Mouse (Mus musculus) ES-E14 (cell line): ENCODE results near the gene Plscr3. TPM values are rescaled to one million over a fixed set of nuclear protein-coding genes. Genes with fewer than 3 reads are reported as not detected.

ENCODE experiments used
- DNase-seq: peaks from one replicate; pipeline ENCODE4 v3.0.0-alpha.2; 2013; ENCODE audit warnings: low read depth, low spot score
- H3K27ac ChIP-seq: 2 replicates; pipeline ENCODE4 v1.5.1; 2012; ENCODE audit warnings: low read depth, mild to moderate bottlenecking, low read length, moderate library complexity, mixed read lengths; ENCODE audit not compliant: poor library complexity, insufficient read depth, severe bottlenecking
- H3K36me3 ChIP-seq: 2 replicates; pipeline ENCODE4 v1.6.1; 2012; ENCODE audit warnings: mild to moderate bottlenecking, low read length, moderate library complexity, mixed read lengths; ENCODE audit not compliant: control insufficient read depth, poor library complexity, insufficient read depth, severe bottlenecking
- H3K4me1 ChIP-seq, 2 experiments: fragments of 150-350 bp in 1 of 2; sonication (generic) in 1 of 2; 2 replicates each; pipeline ENCODE4 v1.6.1; 2012; ENCODE audit warnings: low read length in 2 of 2, mild to moderate bottlenecking in 1 of 2, mixed read lengths in 1 of 2; ENCODE audit not compliant: control insufficient read depth in 2 of 2, insufficient read depth in 2 of 2, poor library complexity in 1 of 2
- H3K4me3 ChIP-seq, 2 experiments: fragments of 150-350 bp in 1 of 2; sonication (generic) in 1 of 2; 2 replicates each; pipeline ENCODE4 v1.5.1; 2012; ENCODE audit warnings: low read length in 2 of 2, low read depth in 1 of 2, mild to moderate bottlenecking in 1 of 2, mixed read lengths in 1 of 2; ENCODE audit not compliant: insufficient read depth in 1 of 2, poor library complexity in 1 of 2, severe bottlenecking in 1 of 2
- H3K9ac ChIP-seq: 2 replicates; pipeline ENCODE4 v1.6.1; 2012; ENCODE audit warnings: low read depth, mild to moderate bottlenecking, low read length, mixed read lengths; ENCODE audit not compliant: poor library complexity, insufficient read depth, severe bottlenecking
- H3K9me3 ChIP-seq: fragments of 150-350 bp; sonication (generic); 2 replicates; pipeline ENCODE4 v1.6.1; 2012; ENCODE audit warnings: low read depth, mild to moderate bottlenecking, low read length; ENCODE audit not compliant: control insufficient read depth, insufficient read depth
- CHD2 ChIP-seq: IDR thresholded peaks from 2 replicates; pipeline ENCODE4 v1.6.1; 2014; ENCODE audit warnings: mild to moderate bottlenecking, low read depth, low read length, inconsistent platforms
- HCFC1 ChIP-seq: IDR thresholded peaks from 2 replicates; pipeline ENCODE4 v1.6.1; 2012; ENCODE audit warnings: low read length, inconsistent platforms, borderline replicate concordance; ENCODE audit not compliant: insufficient read depth
- MAFK ChIP-seq: IDR thresholded peaks from 2 replicates; pipeline ENCODE4 v1.6.1; 2014; ENCODE audit warnings: mild to moderate bottlenecking, low read depth, low read length, inconsistent platforms; ENCODE audit not compliant: insufficient read depth
- ZC3H11A ChIP-seq: IDR thresholded peaks from 2 replicates; pipeline ENCODE4 v1.6.1; 2012; ENCODE audit warnings: low read depth, mild to moderate bottlenecking, inconsistent platforms, low read length, borderline replicate concordance
- ZNF384 ChIP-seq: IDR thresholded peaks from 2 replicates; pipeline ENCODE4 v1.6.1; 2012; ENCODE audit warnings: low read depth, low read length, inconsistent platforms
- in situ Hi-C, 2 experiments: fragments of 600-800 bp; cut with MboI; formaldehyde crosslinking; loops; one replicate each; pipeline ENCODE4 v1.15.1; 2025; ENCODE audit warnings: low sequenced_read_pairs in 2 of 2, inconsistent platforms in 1 of 2; ENCODE audit not compliant: unreplicated experiment in 2 of 2
- total RNA-seq: library from RNA; depleted of rRNA; stranded (reverse); fragments of 300-350 nt; gene quantifications from 2 replicates; pipeline ENCODE4 v1.2.3, GENCODE M21; 2012

The Plscr3 gene
- total RNA-seq, 1 experiment: 7.2 TPM

DNA sequence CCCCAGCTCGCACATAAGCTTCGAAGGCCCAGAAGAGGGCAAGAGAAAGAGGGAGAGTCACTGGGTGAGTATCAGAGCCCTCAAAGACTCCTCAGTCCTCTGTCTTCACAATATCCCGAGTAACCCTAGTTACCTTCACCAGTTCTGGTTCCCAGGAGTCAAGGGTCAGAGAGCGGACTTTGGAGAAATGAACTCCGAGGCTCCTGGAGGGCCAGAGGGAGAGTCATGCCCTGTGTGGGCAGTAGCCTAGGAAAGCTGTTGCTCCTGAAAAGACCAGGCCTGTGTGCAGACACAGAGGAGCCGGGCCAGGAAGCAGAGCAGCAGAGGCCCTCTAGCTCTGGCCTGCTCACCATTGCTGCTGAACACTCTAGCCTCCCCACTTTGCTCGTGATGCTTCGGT, 38.5 kb downstream of the Plscr3 start:
- H3K9me3 ChIP-seq: no peaks in the 10 kb centered on the region
- TF ChIP-seq CHD2: no peak
- no peak for TF ChIP-seq HCFC1
- TF ChIP-seq ZNF384: no peak
- no peak for TF ChIP-seq MAFK
- TF ChIP-seq ZC3H11A: no peak
- peaks cover 5% of the 10 kb centered on the region; the same call in 1 of the 2 replicates for H3K36me3 ChIP-seq
- peaks cover 0 to 7% of the 10 kb centered on the region in 2 experiments; a peak in 1 of 4 replicates for H3K4me1 ChIP-seq
- in situ Hi-C loops: no loop called here
- H3K27ac ChIP-seq: no peak overlapping the region
- no peak for DNase-seq
- H3K9ac ChIP-seq: no peak overlapping the region
- H3K4me3 ChIP-seq: no peak overlapping the region

DNA sequence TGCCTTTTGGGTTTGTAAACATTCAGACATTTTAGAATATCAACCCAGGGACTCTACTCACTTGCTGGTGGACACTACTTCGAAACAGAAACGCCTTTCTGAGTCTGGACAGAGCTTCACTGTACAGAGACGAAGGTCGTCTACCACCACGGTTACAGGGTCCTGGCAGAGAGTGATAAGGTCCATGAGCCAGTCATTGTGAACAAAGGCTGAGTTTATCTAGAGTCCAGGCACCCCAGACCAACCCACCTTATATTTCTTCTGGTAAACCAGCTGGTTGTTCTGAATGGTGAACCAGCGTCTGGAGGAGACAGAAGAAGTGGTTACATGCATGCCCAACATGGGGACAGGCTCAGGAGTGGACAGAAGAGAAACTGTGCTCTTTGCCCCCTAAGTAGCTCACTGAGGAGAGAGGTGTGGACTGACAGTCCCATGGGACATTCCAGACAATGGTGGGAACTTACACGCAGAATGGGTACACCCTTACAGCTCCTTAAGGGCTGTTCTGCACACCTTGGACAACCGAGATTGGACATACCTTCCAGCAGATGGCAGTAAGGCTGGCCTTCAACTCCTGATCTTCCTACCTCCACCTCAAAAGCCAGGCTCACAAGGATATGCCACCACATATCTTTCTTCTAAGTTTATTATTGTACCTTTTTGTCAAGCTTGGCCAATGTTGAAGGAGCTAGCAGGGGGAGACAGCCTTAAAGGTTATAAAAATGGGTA, 40.9 kb downstream of the Plscr3 start:
- no peak overlapping the region for H3K4me3 ChIP-seq
- H3K27ac ChIP-seq: no peak overlapping the region
- peaks cover 5% of the 10 kb centered on the region; the same call in 1 of the 2 replicates for H3K36me3 ChIP-seq
- no peaks in the 10 kb centered on the region for H3K9me3 ChIP-seq
- H3K9ac ChIP-seq: no peak overlapping the region
- in situ Hi-C loops: no loop called here
- H3K4me1 ChIP-seq: peaks cover 2 to 10% of the 10 kb centered on the region in 2 experiments; a peak in 1 of 4 replicates
- DNase-seq: peak; percentile 55
- no peak for TF ChIP-seq ZNF384
- TF ChIP-seq ZC3H11A: no peak
- no peak for TF ChIP-seq HCFC1
- no peak for TF ChIP-seq MAFK
- no peak for TF ChIP-seq CHD2

DNA sequence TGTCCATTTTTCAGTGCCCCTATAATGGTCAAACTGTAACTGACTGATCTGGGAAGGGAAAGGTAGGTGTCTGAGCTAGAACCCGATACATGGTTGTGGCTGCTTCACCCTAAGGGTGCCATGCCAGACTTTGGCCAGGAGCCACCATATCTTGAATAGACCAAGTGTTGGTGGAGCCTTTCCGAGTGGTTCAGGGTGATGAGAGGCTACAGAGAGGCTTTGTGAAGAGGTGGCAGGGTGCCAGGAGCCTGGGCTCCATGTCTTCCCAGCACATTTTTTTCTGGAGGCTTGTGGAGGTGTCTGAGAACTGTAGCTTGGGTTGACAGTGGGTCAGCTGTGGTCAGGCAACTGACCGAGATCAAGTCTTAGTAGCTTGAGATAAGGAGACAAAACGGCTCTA, 45.3 kb downstream of the Plscr3 start:
- Histone ChIP-seq H3K36me3 (no peaks in the 10 kb centered on the region), H3K4me1 (peaks cover 10 to 20% of the 10 kb centered on the region in 2 experiments; a peak in 3 of 4 replicates), H3K9ac (no peak overlapping the region), H3K27ac (no peak overlapping the region), H3K9me3 (no peaks in the 10 kb centered on the region), H3K4me3 (no peak overlapping the region)
- in situ Hi-C loops: no loop called here
- TF ChIP-seq ZNF384 (no peak), CHD2 (no peak), HCFC1 (no peak), MAFK (no peak), ZC3H11A (no peak)
- no peak for DNase-seq

DNA sequence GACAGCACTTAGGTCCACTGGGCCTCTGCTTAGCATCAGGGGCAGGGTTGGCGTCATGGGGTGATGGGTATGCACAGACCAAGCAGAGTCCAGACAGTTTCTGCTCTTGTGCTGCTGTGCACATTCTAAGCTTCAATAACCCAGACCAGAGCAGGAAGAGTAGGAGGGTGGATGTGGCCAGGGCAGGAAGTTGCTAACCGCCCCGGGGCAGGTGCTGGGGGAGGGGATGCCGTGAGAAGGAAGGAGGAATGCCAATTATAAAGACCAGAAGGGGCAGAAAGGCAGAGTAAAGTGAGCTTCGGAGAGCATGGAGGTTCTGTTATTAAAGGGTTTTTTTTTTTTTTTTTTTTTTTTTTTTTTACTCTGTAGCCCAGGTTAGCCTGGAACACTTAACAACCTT, 48.5 kb downstream of the Plscr3 start:
- DNase-seq: no peak
- no peaks in the 10 kb centered on the region for H3K36me3 ChIP-seq
- peak overlapping the region; percentile 44; the same call in 1 of the 2 replicates for H3K9ac ChIP-seq
- in situ Hi-C loops: no loop called here
- peaks cover 10 to 34% of the 10 kb centered on the region in 2 experiments; a peak in 3 of 4 replicates for H3K4me1 ChIP-seq
- H3K4me3 ChIP-seq: peak overlapping the region in 1 of 2 experiments; percentile 55; a peak in 2 of 4 replicates
- H3K9me3 ChIP-seq: no peaks in the 10 kb centered on the region
- peak overlapping the region; percentile 77; the same call in 1 of the 2 replicates for H3K27ac ChIP-seq
- no peak for TF ChIP-seq HCFC1
- TF ChIP-seq ZNF384: 0 out of 2 replicates have a peak, but pooled peaks have one; percentile 28

DNA sequence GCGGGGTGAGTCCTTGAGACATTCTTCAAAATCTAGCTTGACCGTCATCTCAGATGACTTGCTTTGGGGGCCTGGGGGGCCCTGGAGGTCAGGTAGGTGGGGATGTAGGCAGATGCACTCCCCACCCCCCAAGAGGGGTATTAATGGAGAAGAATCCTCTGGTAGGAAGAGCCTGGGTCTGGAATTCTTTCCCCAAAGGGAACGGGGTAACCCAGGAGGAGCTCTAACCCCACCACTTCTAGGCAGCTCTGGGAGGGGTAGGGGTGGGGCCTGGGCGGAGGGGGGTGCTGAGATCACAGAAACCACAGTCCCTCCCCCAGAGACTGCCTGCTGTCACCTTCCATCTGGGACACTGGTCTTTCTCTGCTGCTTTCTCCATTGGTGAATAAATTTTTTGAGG, 49.1 kb downstream of the Plscr3 start, which contains the start of gene Acap1:
Acap1 (minus strand) TSS at position 249 of the 400 bp plus-strand sequence.
- peak within 1 kb of the TSS; percentile 77; the same call in 1 of the 2 replicates for H3K27ac ChIP-seq
- peak within 1 kb of the TSS; percentile 67 for H3K9ac ChIP-seq
- DNase-seq: no peak

More for the DNA sequence above, 49.1 kb downstream of the Plscr3 start, which contains the start of gene Acap1:
- Histone ChIP-seq H3K9me3 (no peaks in the 10 kb centered on the region), H3K4me1 (peaks cover 10 to 35% of the 10 kb centered on the region in 2 experiments; a peak in 3 of 4 replicates), H3K36me3 (no peaks in the 10 kb centered on the region), H3K4me3 (peak within 1 kb of the TSS in 1 of 2 experiments; percentile 55; a peak in 2 of 4 replicates)
- TF ChIP-seq ZC3H11A (no peak), HCFC1 (no peak), ZNF384 (no peak), MAFK (no peak), CHD2 (no peak)
- in situ Hi-C loops: no loop called here
